Mouse (Mus musculus) testis, adult 10 weeks (tissue): ENCODE measurements around the gene Shank2. TPM values are rescaled to one million over a fixed set of nuclear protein-coding genes. Genes with fewer than 3 reads are reported as not detected.

ENCODE experiments used
- polyA plus RNA-seq: library from polyadenylated mRNA; stranded (reverse); fragments of 350-450 nt; fragmentation: Illumina TruSeq; extraction: RNeasy Lipid Tissue Mini Kit (QIAGEN cat#74804); gene quantifications from one replicate; pipeline ENCODE4 v1.2.3, GENCODE M21; 2014; ENCODE audit warnings: low read depth, low replicate concordance

Shank2 gene
- polyA plus RNA-seq = 1.5 TPM

DNA sequence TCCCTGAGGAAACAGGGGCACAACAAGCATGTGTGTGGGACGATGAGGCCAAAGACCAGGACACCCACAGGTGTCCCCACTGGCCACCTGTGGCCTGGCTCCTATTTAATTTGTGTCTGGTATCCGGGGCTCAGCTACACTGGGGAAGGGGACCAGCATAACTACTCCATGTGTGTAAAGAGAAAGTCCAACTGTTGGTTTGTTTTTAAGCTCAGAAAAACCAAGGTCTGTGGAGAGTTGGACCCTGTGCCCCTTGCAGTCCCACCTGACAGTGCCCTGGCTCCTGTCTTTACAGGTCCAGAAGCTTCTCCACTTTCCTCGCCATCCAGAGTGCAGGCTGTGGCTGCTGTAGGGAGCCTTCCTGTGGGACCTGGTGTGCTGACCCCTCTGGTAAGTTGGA lies at the start of gene Shank2:
Gene Shank2 (plus strand): TSS at position 301 of the 400 bp plus-strand sequence.

DNA sequence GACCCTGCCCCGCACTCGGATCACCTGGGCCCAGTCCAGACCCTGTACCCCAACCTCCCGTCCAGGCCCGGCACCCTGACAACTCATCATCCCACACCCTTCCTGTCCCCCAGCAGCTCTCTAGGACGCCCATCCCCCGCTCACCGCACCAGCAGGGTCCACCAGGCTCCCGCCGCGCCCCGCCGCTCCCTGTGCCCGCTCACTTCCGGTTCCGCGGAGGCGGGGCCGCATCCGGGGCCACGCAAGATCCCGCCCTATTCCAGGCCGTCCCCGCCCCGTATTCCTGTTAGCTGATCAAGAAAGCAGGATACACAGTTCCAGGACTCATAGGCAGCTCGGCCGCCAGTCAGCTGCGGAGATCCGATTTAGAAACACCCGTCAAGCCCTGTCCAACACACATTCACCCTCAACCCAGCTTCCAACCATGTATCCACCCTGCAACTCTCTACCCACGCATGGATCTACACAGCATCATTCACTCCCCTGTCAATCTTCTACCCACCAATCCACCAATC lies 468.9 kb downstream of the Shank2 start, which contains the start of gene Cttn:
Gene Cttn (minus strand): TSS at position 465 of the 515 bp plus-strand sequence.

Other genes starting within 250 kb of the Shank2 start
- 0.74 TPM for gene Osbpl5, start 244.9 kb upstream of the Shank2 start, polyA plus RNA-seq
- not detected for gene Mrgprg, start 234.9 kb upstream of the Shank2 start, polyA plus RNA-seq
- gene Mrgpre, start 217.4 kb upstream of the Shank2 start, polyA plus RNA-seq = not detected
- 8.1 TPM for gene Nadsyn1, start 179.1 kb upstream of the Shank2 start, polyA plus RNA-seq
- 3.3 TPM for gene Dhcr7, start 178.8 kb upstream of the Shank2 start, polyA plus RNA-seq
- gene Gm498, start 135.1 kb upstream of the Shank2 start, polyA plus RNA-seq = 142 TPM